Mouse (Mus musculus) MN1 (cell line): Measurements from ENCODE around the gene Triobp.
"Not testable (repeated sequence)": the region's sequence is repeated elsewhere in the genome, so short reads cannot be mapped to it uniquely, and the experiment has no call there.

Experiments used
- DNase-seq: peaks from one replicate; pipeline ENCODE4 v3.0.0-alpha.2; 2016; ENCODE audit warnings: low spot score

Triobp gene

DNA sequence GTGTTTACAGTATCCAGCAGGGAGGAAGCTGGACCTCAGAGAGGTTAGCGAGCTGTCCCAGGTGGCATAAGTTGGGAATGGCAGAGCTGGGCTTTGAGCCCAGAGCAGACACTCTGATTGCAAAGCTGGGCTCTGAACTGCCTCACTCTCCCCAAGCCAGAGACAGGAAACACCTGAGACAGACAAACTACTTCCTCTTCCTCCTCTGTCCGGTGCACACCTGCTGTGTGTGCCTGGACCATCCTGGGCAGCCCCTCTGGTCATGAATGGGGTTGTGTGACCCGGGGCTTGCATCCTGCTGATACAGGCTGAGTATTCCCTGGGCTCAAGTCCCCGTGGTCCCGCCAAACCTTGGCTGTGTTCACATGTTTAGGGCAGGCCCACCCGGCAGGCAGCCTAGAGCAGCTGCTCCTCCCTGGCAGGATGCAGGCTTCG lies 52.9 kb downstream of the Triobp start:
- no peak for DNase-seq

DNA sequence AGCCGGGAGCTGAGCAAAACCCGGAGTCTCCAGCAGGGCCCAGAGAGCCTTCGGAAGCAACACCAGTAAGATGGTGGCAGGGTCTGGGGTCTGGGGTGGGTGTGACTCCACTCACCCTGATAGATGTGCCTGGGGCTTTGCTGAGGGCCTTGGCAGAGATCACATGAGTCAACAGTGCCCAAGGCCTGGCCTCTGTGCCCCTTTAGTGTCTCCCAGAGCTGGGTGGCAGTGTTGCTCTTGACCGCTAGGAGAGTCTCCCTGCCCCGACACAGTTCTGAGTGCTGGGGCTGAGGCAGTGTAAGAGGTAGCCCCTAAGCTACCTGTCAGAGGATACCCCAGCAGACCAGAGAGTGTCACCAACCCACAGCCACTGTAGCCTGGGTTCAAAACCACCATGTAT lies 54.0 kb downstream of the Triobp start:
- no peak for DNase-seq

DNA sequence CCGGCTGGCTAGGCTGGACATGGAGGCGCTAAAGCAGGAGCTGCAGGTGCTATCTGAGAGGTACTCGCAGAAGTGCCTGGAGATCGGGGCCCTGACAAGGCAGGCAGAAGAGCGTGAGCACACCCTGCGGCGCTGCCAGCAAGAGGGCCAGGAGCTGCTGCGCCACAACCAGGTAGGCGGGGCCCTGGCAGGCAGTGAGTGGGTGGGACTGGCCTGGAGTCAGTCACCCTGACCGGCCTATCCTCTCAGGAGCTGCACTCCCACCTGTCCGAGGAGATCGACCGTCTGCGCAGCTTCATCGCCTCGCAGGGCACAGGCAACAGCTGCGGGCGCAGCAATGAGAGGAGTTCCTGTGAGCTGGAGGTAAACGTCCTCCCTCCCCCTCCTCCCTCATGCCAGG lies 54.5 kb downstream of the Triobp start:
- peak; percentile 46 for DNase-seq

DNA sequence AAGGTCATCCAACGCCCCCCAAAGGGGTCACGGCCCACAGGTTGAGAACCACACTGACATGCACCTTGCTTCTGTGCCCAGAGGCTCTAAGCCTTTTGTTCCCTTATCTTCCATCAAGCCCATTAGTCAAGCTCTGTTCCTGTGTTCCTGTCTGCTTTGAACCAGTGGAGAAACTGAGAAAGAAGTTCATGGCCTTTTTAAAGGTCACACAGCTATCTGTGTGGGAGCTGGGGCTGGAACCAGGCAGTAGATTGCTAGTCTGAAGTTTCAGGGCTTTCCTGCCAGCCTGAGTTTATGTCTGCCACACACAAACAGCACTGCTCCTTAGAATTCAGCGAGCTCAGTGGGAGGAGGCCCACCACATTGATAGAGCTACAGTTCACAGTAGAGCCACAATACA lies 55.6 kb downstream of the Triobp start:
- no peak for DNase-seq

DNA sequence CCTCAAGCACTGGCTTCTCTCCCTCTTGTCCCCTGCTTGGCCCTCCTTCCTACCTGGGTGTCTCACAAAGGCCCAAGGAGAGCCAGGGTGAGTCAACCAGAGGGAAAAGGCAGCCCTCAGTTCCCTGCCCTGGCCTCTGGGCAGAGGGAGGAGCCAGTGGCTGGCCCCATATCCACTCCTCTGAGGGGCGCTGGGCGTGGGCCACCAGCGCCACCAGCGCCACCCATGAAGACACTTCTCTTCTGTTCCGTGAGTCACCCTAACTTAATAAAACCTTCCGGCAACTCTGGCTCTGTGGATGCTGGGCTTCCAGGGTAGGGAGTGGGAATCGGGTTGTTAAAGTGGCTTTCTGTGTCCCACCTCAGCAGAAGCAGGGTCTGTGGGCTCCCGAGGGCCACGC lies 58.1 kb downstream of the Triobp start:
- DNase-seq, result peak; percentile 80

DNA sequence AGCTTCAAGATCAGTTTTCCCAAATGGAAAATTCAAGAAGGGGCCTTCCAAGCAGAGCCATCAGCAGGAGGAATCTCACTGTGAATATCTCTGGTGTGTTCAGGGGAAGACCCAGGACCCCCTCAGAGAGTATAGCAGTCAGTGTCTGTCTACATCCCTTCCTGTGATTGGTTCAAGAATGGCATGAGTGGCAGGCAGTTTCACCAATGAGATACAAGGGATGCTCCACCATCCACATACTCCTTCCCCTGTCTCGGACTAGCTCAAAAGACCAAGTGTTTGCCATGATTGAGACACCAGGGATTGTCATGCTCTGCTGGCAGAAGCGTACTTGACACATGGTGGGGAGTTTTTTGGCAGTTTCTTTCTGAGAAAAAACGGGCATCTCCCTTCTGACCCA lies 59.1 kb downstream of the Triobp start:
- no peak for DNase-seq

DNA sequence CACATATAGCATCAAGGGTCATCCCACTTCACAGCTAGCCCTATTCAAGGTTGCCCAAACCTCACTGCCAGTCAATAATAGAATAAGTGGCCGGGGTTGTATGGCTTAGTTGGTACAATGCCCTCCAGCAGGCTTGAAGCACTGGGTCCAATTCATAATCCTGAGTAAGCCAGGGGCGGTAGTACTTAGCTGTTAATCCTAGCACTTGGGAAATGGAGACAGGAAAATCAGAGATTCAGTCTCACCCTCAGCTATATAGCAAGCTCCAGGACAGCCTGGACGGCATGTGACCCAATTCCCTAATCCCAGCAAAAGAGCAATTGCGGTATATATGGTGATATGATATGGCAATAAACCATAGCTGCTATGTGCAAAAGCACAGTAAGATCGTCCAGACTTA lies 59.5 kb downstream of the Triobp start:
- no peak for DNase-seq

DNA sequence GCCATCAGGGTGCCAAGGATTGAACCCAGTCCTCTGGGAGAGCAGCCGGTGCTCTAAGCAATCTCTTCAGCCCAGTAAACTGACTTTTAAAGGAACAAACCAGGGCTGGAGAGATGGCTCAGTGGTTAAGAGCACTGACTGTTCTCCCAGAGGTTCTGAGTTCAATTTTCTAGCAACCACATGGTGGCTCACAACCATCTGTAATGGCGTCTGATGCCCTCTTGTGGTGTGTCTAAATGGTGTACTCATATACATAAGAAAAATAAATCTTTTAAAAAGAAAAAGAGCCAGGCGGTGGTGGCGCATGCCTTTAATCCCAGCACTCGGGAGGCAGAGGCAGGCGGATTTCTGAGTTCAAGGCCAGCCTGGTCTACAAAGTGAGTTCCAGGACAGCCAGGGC lies 60.3 kb downstream of the Triobp start:
- DNase-seq, result not testable (repeated sequence)

DNA sequence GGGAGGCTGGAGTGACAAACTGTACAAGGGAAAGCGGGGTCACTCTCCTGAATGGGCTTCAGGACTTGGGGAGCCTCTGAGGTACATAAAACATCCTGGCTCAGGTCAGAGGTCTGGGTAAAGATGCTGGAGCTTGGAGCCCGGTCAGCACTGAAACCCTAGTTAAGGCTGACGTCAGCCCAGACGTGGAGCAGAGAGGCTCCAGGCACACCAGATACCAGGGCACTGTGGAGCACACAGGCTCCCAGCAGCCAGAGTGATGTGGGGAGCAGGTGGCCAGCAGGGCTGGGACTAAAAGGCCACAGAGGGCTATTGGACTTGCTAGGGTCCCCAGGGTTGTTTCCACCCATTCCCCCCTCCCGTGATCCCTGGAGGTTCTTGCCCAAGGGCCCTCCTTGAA lies 62.2 kb downstream of the Triobp start:
- peak; percentile 59 for DNase-seq

DNA sequence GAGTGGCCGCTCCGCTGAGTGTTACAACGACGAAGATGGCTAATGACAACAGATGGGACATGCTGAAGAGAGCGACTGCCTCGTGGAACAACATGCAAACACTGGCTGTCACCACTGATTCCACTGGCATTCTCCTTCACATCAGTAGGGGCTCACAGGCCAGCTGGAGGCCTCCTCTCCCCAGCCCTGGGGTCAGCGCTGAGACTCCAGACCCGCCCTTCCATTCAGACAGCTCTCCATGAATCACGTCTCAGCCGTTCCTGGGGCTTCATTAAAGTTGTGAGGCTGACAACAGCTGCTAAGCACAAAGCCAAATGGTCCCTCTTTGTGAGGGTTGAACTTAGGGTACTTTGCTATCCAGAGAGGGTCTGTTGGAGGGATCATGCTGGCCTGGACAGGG lies 64.0 kb downstream of the Triobp start:
- no peak for DNase-seq

DNA sequence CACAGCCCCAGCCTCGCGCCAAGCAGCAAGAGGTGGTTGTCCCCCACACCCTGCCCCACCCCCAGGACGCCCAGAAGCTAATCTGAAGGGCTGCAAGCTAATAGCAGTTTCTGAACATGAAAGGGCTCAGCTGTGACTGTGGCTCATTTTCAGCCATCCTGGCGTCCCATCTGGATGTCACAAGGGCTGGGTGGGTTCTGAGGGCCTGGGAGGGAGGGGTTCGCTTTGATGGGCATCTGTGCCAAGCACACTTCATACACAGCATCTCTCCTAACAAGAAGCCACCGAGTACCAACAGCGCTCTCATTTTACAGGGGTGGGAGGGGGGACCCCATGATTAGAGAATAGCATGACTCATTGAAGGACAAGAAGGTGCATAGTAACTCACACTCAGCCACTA lies 65.9 kb downstream of the Triobp start:
- DNase-seq, result no peak

DNA sequence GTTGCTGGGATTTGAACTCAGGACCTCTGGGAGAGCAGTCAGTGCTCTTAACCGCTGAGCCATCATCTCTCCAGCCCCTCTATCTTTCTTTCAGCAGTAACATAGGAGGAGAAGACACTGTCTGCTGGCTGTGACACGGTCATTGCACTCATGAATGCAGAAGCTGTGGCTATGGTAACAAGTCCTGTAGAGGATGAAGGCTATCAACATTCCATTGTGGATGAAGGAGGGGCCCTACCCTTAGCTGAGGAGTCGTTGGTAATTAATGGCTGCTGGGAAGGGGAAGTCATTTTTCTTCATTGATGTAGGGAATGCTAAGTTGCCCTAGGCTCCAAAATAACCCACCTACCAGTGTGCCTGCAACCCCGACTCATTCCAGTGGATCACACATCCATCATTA lies 70.7 kb downstream of the Triobp start:
- no peak for DNase-seq

DNA sequence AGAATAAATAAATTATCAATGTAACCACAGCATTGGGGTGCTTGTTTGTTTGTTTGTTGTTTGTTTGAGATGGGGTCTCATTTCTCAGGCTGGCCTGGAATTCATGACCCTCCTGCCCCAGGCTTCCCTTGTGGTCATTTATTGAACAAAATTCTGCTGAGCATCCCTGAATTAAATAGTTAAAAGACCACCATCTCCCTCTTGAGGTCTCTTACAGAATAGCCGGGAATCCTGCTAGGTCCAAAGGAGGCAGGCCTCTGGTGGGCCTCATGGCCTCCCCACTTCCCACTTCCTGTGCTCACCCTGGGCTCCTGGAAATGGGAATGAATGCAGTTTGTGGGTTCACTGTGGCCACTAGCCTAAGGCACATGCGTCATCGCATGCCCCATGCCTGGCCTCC lies 71.4 kb downstream of the Triobp start:
- DNase-seq, result peak; percentile 50

DNA sequence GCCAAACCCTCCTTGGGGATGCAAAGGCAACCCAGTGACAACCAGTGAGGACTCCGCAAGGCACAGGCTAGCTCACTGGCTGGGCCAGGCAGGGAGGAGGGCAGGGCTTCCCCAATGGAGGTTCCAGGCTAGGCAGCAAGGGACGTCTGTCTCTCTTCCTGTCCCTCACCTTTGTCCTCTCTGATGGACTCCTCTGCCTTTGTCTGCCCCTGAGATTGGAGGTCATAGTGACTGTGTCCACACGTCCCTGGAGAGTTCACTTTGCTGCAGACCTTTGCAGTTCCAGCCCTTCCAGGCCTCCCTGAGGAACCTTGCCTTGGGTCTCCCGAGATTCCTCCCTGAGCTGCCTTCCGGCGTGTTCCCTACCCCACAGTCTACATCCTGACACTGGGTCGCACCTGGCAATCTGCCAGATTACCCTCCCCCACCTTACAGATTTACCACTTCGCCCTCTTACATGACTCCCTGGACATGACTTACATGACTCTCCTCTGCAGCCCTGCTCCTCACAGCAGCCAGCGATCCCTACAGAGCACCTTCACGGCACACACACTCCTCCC lies 75.2 kb downstream of the Triobp start:
- DNase-seq, result no peak

DNA sequence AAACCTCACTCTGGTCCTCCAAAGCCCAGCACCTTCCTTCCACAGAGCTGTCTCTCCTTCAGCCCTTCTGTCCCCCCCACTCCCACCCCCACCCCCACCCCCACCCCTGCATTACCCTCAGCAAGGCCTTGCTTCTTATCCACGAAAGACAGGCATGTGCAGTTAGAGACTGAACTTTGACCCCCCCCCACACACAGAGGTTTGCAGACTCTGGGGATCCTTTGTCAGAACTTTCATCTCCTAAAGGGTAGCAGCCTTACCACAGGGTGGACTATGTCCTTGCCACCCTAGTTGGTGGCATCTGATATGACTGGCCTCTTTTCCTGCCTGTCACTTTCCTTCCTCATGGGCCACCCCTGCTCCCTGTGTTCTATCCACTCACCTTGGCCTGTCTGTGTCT lies 75.8 kb downstream of the Triobp start:
- no peak for DNase-seq

DNA sequence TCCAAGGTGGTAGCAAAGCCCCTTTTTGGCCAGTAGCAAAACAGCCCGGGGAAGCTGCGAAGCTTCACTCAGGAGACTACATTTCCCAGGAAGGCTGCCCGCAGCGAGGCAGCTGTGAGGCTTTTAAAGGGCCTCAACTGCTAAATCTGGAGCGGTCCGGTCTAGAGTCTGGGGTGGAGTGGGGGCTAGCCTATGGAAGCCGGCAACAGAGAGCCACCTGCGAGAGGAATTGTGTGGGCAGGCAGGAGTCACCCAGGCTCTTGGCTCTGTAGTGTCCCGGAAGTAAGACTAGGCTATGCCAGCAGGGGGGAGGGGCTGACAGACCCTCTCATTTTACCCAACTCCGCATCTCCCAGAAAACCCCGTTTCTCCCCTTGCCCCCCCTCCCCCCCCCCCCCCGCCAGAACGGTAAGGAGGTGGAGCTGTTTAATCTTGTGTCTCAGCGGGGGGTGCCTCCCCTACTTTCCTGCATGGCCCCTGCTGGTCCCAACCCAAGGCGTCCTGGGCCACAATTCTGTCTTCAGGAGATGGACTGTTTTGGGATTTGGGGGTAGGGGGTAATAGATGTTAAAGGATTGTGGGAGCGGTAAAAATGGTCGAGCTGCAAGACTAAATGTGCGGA lies 78.3 kb downstream of the Triobp start:
- DNase-seq, result no peak

DNA sequence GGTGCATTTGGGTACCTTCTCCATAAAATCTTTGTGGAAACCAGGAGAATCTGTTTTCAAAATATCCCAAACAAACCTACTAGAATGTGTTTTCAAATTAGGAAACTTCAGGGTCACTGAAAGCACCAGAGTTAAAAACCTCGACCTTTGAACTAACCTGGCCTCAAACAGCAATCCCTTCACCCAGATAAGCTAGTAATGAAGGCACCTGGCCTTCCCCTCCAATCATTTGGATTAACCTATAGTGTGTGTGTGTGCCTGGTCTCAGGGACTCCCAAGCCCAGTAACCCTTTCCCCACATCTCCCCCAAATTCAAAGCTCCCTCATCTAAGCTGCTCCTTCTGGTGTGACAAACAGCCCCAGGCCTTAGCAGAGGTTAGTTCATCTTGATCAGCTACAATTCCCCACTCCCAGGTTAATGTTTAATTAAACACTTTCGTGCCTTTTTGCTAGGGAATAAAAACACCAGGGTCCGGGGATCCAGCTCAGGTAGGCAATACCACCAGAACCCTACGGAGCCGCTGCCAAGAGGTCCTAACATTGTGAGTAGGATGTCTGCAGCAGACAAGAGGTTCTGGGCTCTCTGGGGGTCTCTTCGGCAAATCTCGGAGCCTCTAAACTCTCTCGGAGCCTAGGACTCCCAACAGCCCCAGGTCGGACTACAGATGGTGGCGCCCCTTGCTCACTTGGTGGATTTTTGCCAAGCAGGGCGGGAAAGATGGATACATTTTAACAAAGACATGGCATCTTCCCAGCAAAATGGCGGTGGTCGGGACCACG lies 79.2 kb downstream of the Triobp start:
- DNase-seq, result no peak

DNA sequence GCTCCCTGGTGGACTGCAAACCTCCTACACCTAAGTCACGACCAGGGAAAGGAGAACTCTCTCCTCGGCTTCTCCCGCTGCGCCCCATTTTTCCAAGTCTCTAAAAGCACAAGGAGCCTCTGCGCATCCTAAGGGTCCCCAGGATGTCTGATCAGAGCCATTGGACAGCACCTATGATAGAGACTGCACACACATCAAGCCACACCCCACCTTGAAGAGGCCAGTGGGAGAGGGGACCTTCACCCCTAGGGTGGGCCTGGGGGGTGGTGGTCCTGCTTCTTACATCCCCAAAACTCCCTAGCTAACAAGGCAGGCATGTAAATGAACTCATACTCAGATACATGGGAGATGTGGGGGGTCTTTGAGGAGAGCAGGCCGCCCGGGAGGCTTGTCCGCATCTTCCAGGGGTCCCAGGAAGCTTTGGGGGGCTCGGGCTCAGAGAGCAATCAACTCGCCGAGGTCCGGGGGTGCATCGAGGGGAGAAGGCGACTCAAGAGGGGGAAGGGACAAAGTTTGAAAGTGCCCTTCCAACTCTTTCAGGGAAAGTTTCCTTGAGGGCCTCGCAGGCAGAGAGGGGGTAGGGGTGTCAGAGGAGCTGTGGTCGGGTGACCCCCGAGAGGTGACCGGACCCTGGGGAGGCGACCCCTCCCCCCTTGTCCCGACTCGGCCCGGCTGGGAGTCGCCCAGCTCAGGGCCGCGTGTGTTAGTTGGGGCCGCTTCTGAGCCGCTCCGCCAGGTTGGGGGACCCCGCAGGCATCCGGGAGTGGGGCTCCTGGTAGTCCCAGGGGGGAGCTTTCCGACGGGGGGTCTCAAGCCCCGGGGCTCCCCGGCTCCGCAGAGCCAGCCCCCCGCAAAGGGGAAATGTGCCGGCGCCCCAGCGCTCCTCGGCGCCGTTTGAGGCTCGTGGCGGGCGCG lies 80.0 kb downstream of the Triobp start:
- peak; percentile 40 for DNase-seq

DNA sequence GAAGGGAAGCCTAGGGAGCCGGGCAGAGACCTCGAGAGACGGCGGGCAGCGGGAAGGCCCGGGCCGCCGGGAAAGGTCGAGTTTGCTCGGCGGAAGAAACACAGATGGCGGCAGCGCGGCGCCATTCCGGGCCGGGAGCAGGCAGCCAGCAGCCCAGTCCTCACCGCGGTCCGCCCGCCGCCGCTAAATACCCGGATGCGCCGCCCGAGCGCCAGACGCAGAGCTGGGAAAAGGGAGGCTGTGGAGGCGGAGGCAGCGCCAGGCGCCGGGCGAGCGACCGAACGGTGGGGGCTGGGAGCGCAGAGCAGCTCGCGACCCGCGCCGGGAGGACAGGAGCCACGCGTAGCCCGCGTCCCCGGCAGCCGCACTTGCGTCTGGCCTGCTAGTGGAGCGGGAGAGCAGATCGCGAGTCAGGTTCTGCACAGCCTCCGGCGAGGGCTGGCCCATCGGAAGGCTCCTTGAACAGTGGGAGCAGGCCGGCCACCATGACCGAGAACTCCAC lies 80.8 kb downstream of the Triobp start, which contains the start of gene H1f0:
Gene H1f0 (plus strand): TSS at position 214 of the 502 bp plus-strand sequence.
- peak; percentile 97 for DNase-seq

DNA sequence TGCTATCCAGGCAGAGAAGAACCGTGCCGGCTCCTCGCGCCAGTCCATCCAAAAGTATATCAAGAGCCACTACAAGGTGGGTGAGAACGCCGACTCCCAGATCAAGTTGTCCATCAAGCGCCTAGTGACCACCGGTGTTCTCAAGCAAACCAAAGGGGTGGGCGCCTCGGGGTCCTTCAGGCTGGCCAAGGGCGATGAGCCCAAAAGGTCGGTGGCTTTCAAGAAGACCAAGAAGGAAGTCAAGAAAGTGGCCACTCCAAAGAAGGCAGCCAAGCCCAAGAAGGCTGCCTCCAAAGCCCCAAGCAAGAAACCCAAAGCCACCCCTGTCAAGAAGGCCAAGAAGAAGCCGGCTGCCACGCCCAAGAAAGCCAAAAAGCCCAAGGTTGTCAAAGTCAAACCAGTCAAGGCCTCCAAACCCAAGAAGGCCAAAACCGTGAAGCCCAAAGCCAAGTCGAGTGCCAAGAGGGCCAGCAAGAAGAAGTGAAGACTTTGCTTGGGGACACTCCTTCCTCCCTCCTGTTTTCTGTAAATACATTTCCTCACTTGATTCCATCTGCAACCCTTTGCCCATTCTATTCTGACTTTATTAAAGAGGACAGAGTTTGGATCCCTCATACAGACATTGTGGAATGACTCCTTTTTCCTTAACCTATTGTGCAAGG lies 81.4 kb downstream of the Triobp start:
- peak; percentile 41 for DNase-seq

DNA sequence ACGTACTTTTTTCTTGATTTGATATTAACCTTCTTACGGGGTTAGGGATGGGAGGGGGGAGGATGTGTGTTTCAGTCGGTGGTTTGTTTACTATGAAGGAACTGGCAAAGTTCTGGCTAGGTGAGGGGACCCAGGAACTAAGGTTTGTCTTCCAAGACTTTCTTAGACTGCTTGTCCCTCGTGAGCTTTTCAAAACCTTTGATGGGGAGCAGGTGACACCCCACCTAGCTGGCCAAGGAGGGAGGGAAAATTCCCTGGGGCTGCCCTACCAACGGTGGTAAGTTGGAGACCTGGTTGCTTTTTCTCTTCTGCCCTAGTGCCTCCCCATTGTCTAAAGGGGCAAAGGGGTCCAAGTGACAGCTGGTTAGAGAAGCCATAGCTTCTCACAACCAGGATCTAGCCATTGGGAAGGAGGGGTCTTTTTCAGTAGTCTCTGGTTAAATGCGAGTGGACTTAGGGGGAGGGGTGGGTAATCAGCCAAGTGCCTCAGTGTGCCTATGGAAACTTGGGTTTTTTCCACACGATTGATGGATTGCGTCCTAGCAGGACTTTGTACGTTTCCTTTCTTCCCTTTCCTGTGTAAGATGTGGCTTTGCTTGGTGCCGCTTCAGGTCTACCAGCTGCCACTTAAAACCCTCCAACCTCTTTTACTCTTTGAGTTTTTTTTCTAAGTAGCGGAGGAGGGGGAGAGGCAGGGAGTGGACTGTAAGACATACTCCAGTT lies 82.2 kb downstream of the Triobp start:
- peak; percentile 42 for DNase-seq
